Mouse (Mus musculus) heart, postnatal 36 days (tissue): ENCODE measurements around the gene Gm4498. TPM values are rescaled to one million over a fixed set of nuclear protein-coding genes. Genes with fewer than 3 reads are reported as not detected.
"Not testable (repeated sequence)": the region's sequence is repeated elsewhere in the genome, so short reads cannot be mapped to it uniquely, and the experiment has no call there.

Experiments
- DNase-seq, 2 experiments: peaks; one replicate each; pipeline ENCODE4 v3.0.0; 2021 to 2022
- intact Hi-C: fragments of 180-260 bp; cut with DNase I; formaldehyde crosslinking; loops from one replicate; pipeline ENCODE4 v1.15.1; 2025
- total RNA-seq, 2 experiments: library from RNA; stranded (reverse); gene quantifications; 2 replicates each; pipeline ENCODE4 v1.2.3; 2021

Gene Gm4498
- not detected for total RNA-seq

- DNase-seq, intact Hi-C loops: not testable (repeated sequence)
Observed at GRCm38 (mm10) chr7:20233728-20234127, at the start of gene Gm4498. TSS of gene Gm4498 (minus strand) at chr7:20233828.

- intact Hi-C loops, DNase-seq: not testable (repeated sequence)
Observed at GRCm38 (mm10) chr7:20262734-20263133, 29.1 kb upstream of the Gm4498 start, which contains the start of gene Gm5890. TSS of gene Gm5890 (minus strand) at chr7:20262834.

- DNase-seq, intact Hi-C loops: not testable (repeated sequence)
Observed at GRCm38 (mm10) chr7:20205507-20205906, 28.1 kb downstream of the Gm4498 start, which contains the start of gene Gm6164. TSS of gene Gm6164 (minus strand) at chr7:20205607.

DNA sequence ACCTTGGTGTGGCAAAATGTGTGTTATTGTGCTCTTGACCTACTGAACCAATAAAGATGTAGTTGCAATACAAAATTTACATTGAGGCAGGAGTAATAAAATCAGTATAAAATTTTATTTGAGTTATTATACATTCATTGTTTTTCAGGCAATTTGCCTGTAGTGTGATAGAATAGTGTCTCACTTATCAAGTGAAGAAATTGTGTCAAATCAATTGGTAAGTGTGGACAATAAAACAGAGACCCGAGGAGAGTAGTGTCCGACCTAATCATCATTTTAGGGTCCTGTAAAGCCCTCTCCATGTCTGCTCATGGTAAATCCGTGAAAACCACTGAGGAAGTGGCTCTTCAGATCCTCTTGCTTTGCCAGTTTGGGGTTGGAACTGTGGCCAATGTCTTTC lies 40.2 kb downstream of the Gm4498 start, which contains the start of gene Vmn1r95:
Vmn1r95 (plus strand) TSS at position 301 of the 400 bp plus-strand sequence.
- intact Hi-C loops, DNase-seq: not testable (repeated sequence)

Other genes starting within 250 kb of the Gm4498 start
- not detected for gene Nlrp9b, start 242.4 kb downstream of the Gm4498 start, total RNA-seq
- not detected for gene Vmn1r91, start 134.1 kb downstream of the Gm4498 start, total RNA-seq
- not detected for gene Gm16442, start 111.2 kb downstream of the Gm4498 start, total RNA-seq
- gene Vmn1r93, start 94.7 kb downstream of the Gm4498 start, total RNA-seq, result not detected
- gene Vmn1r94, start 65.5 kb downstream of the Gm4498 start, total RNA-seq, result not detected
- gene Vmn1r95, start 40.1 kb downstream of the Gm4498 start, total RNA-seq, result not detected
- not detected for gene Gm6164, start 28.2 kb downstream of the Gm4498 start, total RNA-seq
- not detected for gene Gm5890, start 29.0 kb upstream of the Gm4498 start, total RNA-seq
- not detected for gene Gm4133, start 100.2 kb upstream of the Gm4498 start, total RNA-seq
- not detected for gene Gm5728, start 141.6 kb upstream of the Gm4498 start, total RNA-seq
- gene Vmn1r100, start 184.1 kb upstream of the Gm4498 start, total RNA-seq, result not detected
- gene Vmn1r101, start 208.8 kb upstream of the Gm4498 start, total RNA-seq, result not detected
- gene Gm10670, start 241.1 kb upstream of the Gm4498 start, total RNA-seq, result not detected